Mouse (Mus musculus): ENCODE data around the gene Svop.

The Svop gene

GRCm38 (mm10) chr5:114091057-114091807 lies at the start of gene Svop:
Gene Svop, minus strand, starts transcription at chr5:114091570.
- DNase-seq (ENCODE audit: low spot score): peak; percentile 65

- DNase-seq (ENCODE audit: low spot score): peak; percentile 90
These were observed 47.8 kb upstream of the Svop start for GRCm38 (mm10) chr5:114139175-114139574.

- DNase-seq (ENCODE audit: low spot score): peak; percentile 17
These were observed 47.2 kb upstream of the Svop start for GRCm38 (mm10) chr5:114138277-114139164.

GRCm38 (mm10) chr5:114137481-114138276 lies 46.3 kb upstream of the Svop start:
- no peak for DNase-seq (ENCODE audit: low spot score)

GRCm38 (mm10) chr5:114135516-114135915 lies 44.1 kb upstream of the Svop start:
- no peak for DNase-seq (ENCODE audit: low spot score)

- peak; percentile 54 for DNase-seq (ENCODE audit: low spot score)
These were observed 42.7 kb upstream of the Svop start for GRCm38 (mm10) chr5:114134091-114134534.

GRCm38 (mm10) chr5:114132841-114133240 lies 41.5 kb upstream of the Svop start:
- no peak for DNase-seq (ENCODE audit: low spot score)

- DNase-seq (ENCODE audit: low spot score): peak; percentile 49
These were observed 40.1 kb upstream of the Svop start for GRCm38 (mm10) chr5:114131521-114131840.

GRCm38 (mm10) chr5:114130698-114131520 lies 39.5 kb upstream of the Svop start:
- DNase-seq (ENCODE audit: low spot score): peak; percentile 92

GRCm38 (mm10) chr5:114130211-114130605 lies 38.8 kb upstream of the Svop start, which contains the start of gene Ung:
Gene Ung, plus strand, starts transcription at chr5:114130386.
- peak; percentile 23 for DNase-seq (ENCODE audit: low spot score)

GRCm38 (mm10) chr5:114129550-114130210 lies 38.3 kb upstream of the Svop start:
- no peak for DNase-seq (ENCODE audit: low spot score)

- DNase-seq (ENCODE audit: low spot score): peak; percentile 73
These were observed 36.3 kb upstream of the Svop start, which contains the start of gene Alkbh2 for GRCm38 (mm10) chr5:114127374-114128349. Gene Alkbh2, minus strand, starts transcription at chr5:114128218.

GRCm38 (mm10) chr5:114126499-114127244 lies 35.3 kb upstream of the Svop start:
- no peak for DNase-seq (ENCODE audit: low spot score)

- DNase-seq (ENCODE audit: low spot score): no peak
These were observed 34.6 kb upstream of the Svop start for GRCm38 (mm10) chr5:114126008-114126407.

GRCm38 (mm10) chr5:114119806-114120205 lies 28.4 kb upstream of the Svop start:
- DNase-seq (ENCODE audit: low spot score): no peak

GRCm38 (mm10) chr5:114116586-114116985 lies 25.2 kb upstream of the Svop start:
- DNase-seq (ENCODE audit: low spot score): no peak

- DNase-seq (ENCODE audit: low spot score): no peak
These were observed 23.7 kb upstream of the Svop start for GRCm38 (mm10) chr5:114115030-114115429.

- no peak for DNase-seq (ENCODE audit: low spot score)
These were observed 22.0 kb upstream of the Svop start for GRCm38 (mm10) chr5:114113334-114113733.

Measured in lung, postnatal 25 days (tissue).